Mouse (Mus musculus): ENCODE measurements at regions not wholly inside any gene's neighbourhood (a gene's known extent, or its start where the extent isn't known, plus 50 kb on each side); places are given as distances from the start of the nearest gene placed in this dataset.

- TF ChIP-seq HCFC1 (IDR thresholded peaks at IDR 0.05; ENCODE audit: borderline replicate concordance, insufficient read depth, low read length), result no peak
- no peak for TF ChIP-seq ZC3H11A (IDR thresholded peaks at IDR 0.05; ENCODE audit: borderline replicate concordance, low read depth, low read length)
- no peak for TF ChIP-seq MAFK (IDR thresholded peaks at IDR 0.05; ENCODE audit: insufficient read depth, low read depth, low read length)
- TF ChIP-seq CHD2 (IDR thresholded peaks at IDR 0.05; ENCODE audit: low read depth, low read length), result no peak
- no peak for TF ChIP-seq ZNF384 (IDR thresholded peaks at IDR 0.05; ENCODE audit: low read depth, low read length)
Observed at GRCm38 (mm10) chr5:33511529-33512252, 77.9 kb upstream of the Nkx1-1 start.
